Mouse (Mus musculus): ENCODE results near the gene Ptchd3. TPM values are rescaled to one million over a fixed set of nuclear protein-coding genes. Genes with fewer than 3 reads are reported as not detected.

Gene Ptchd3
- total and polyA plus RNA-seq, 3 experiments: 0.05 TPM; not detected in 2

DNA sequence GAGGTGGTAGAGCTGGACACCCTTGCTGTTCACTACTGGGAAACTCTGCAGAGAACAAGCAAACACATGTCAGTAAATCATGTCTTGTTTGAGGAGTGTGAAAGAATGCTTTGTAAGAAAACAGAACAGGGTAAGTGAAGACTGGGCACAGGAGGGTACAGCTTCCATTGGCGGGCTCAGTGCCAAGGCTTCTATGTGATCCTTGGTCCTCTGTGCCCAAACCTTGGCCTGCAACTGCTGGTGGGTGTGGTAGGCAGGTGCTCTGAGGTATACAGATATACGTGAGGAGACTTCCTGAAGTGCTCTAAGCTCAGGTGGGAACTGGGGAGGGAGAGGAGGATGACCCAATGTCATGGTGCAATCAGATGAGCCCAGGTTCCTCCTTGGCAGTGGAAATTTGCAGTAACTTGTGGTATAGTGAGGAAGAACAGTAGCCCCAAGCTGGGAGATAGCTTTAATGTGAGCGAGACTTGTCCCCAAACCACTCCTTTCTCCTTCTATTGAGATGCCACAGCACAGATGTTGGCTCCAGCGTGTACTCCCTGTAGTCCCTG, 30.2 kb upstream of the Ptchd3 start:
- no peak for DNase-seq (ENCODE audit: low spot score)
- no peak for ATAC-seq (ENCODE audit: extremely low read depth, insufficient number of reproducible peaks, low FRiP score, poor library complexity, severe bottlenecking)
- TF ChIP-seq POLR2AphosphoS5 (IDR thresholded peaks at IDR 0.05; ENCODE audit: insufficient replicate concordance, low read depth, low read length): no peak
- no peak for TF ChIP-seq CTCF (IDR thresholded peaks at IDR 0.05; ENCODE audit: low read depth, low read length)
- TF ChIP-seq GATA1 (IDR thresholded peaks at IDR 0.05; ENCODE audit: borderline replicate concordance, low read length): no peak
- no peak for TF ChIP-seq TAL1 (conservative IDR thresholded peaks at IDR 0.05; ENCODE audit: low read depth, low read length)
- TF ChIP-seq GATA2 (IDR thresholded peaks at IDR 0.05; ENCODE audit: borderline replicate concordance, low read depth, low read length): no peak
- no peaks in the 10 kb centered on the region for H3K36me3 ChIP-seq (replicated peaks)
- no peaks in the 10 kb centered on the region for H3K9me3 ChIP-seq (replicated peaks)
- H3K4me3 ChIP-seq (ENCODE audit: low read depth, low read length): no peak overlapping the region
- H3K27me3 ChIP-seq (ENCODE audit: insufficient read depth, low read length): peaks cover under 1% of the 10 kb centered on the region; the same call in 1 of the 2 replicates
- H3K4me1 ChIP-seq (ENCODE audit: insufficient read depth, low read depth, low read length): no peaks in the 10 kb centered on the region

DNA sequence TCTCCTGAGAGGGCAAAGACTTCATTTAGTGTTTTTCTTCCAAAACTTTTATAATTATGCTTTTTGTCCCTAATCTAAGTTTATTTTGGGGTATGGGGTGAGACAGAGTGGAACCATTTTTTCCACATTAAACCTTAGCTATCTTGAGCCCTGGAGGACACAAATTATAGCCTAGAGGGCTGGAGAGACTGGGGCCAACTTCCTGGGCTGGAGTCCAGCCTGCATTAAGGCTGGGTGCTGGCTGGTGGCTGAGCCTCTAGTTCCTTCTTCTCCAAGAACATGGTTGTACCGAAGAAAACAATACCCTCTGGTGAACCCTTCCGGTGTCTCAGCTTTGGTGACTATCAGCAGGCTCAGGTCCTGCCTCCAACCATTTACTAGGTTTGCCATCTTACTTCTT, 27.3 kb upstream of the Ptchd3 start:
- TF ChIP-seq POLR2AphosphoS5 (IDR thresholded peaks at IDR 0.05; ENCODE audit: insufficient replicate concordance, low read depth, low read length): no peak
- TF ChIP-seq CTCF (IDR thresholded peaks at IDR 0.05; ENCODE audit: low read depth, low read length): no peak
- no peak for TF ChIP-seq TAL1 (conservative IDR thresholded peaks at IDR 0.05; ENCODE audit: low read depth, low read length)
- no peak for TF ChIP-seq GATA1 (IDR thresholded peaks at IDR 0.05; ENCODE audit: borderline replicate concordance, low read length)
- no peak for TF ChIP-seq GATA2 (IDR thresholded peaks at IDR 0.05; ENCODE audit: borderline replicate concordance, low read depth, low read length)
- DNase-seq (ENCODE audit: low spot score) (no peak), ATAC-seq (ENCODE audit: extremely low read depth, insufficient number of reproducible peaks, low FRiP score, poor library complexity, severe bottlenecking) (no peak)
- H3K9me3 ChIP-seq (replicated peaks): no peaks in the 10 kb centered on the region
- H3K36me3 ChIP-seq (replicated peaks): no peaks in the 10 kb centered on the region
- H3K27me3 ChIP-seq (ENCODE audit: insufficient read depth, low read length): 0 out of 2 replicates have a peak, but pooled peaks cover 6% of the 10 kb centered on the region
- no peaks in the 10 kb centered on the region for H3K4me1 ChIP-seq (ENCODE audit: insufficient read depth, low read depth, low read length)
- H3K4me3 ChIP-seq (ENCODE audit: low read depth, low read length): no peak overlapping the region

DNA sequence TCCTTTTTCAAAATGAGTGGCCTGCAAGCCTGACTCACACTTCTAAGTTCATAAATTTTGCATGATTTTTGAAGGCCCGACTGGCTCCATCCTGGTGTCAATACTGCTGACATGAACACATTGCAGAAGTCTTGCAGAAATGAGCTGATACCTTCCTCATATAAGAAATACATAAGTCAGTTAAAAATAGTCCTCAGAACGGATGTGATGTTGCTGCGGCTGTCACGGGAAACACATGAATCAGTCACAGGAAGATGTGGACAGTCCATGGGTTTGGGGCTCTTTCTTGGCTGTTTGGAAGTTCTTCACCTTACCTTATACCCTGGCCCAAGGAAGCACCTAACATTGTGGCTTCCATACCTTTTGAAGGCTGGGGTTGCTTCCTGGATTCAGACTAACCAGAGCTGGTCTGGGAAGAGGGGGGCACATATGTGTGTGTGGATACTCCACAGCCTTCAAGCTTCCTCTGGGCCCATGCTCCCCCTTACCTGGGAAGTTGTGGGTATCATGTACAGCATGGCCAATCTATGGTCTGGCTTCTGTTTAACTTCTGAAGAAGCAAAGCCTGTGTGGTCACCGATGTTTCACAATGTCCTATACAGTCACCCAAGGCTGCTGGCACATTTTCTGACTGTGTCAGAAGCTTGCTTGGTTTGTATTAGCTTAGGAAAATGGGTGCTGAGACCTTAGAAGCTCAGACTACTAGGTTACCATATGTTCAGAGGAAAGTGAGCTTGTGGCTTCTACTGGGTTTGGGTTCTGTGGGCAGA, 25.6 kb upstream of the Ptchd3 start:
- no peak for TF ChIP-seq POLR2AphosphoS5 (IDR thresholded peaks at IDR 0.05; ENCODE audit: insufficient replicate concordance, low read depth, low read length)
- TF ChIP-seq CTCF (IDR thresholded peaks at IDR 0.05; ENCODE audit: low read depth, low read length): no peak
- TF ChIP-seq GATA2 (IDR thresholded peaks at IDR 0.05; ENCODE audit: borderline replicate concordance, low read depth, low read length): no peak
- no peak for TF ChIP-seq GATA1 (IDR thresholded peaks at IDR 0.05; ENCODE audit: borderline replicate concordance, low read length)
- no peak for TF ChIP-seq TAL1 (conservative IDR thresholded peaks at IDR 0.05; ENCODE audit: low read depth, low read length)
- H3K9me3 ChIP-seq (replicated peaks): no peaks in the 10 kb centered on the region
- 0 out of 2 replicates have a peak, but pooled peaks cover 6% of the 10 kb centered on the region for H3K27me3 ChIP-seq (ENCODE audit: insufficient read depth, low read length)
- no peak for DNase-seq (ENCODE audit: low spot score)
- no peak overlapping the region for H3K4me3 ChIP-seq (ENCODE audit: low read depth, low read length)
- no peaks in the 10 kb centered on the region for H3K4me1 ChIP-seq (ENCODE audit: insufficient read depth, low read depth, low read length)
- no peaks in the 10 kb centered on the region for H3K36me3 ChIP-seq (replicated peaks)
- ATAC-seq (ENCODE audit: extremely low read depth, insufficient number of reproducible peaks, low FRiP score, poor library complexity, severe bottlenecking): no peak

DNA sequence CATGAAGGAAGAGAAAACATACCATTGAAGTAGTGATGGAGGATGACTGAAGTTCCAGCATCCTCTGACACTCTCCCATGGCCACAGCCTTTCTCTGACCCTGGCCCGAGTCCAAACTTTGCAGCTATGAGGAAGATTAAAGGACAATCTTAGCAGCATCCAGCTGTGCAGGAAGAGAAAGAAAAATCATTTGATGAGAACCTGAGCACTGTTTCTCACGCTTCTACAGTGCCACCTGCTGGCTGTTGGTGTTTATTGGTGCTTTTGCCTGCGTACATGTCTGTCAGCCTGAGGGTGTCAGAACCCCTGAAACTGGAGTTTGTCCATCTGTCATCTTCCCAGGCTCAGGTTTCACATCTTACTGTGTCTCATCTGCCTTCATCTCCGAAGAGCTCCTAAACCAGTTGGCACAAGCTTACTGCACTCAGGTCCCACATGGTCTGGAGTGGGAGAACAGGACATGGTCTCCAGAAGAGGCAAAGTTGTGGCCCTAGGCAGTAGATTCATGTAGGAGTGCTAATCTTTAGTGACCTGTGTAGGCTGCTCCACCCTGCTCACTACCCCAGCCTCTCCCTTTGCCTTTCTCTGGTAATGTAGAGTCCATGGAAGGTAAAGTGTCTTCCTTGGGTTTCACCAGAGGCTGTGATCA, 21.7 kb upstream of the Ptchd3 start:
- H3K27me3 ChIP-seq (ENCODE audit: insufficient read depth, low read length): peaks cover 17% of the 10 kb centered on the region; the same call in 1 of the 2 replicates
- no peaks in the 10 kb centered on the region for H3K4me1 ChIP-seq (ENCODE audit: insufficient read depth, low read depth, low read length)
- TF ChIP-seq CTCF (IDR thresholded peaks at IDR 0.05; ENCODE audit: low read depth, low read length): peak; percentile 62
- no peak for TF ChIP-seq TAL1 (conservative IDR thresholded peaks at IDR 0.05; ENCODE audit: low read depth, low read length)
- H3K36me3 ChIP-seq (replicated peaks): no peaks in the 10 kb centered on the region
- H3K4me3 ChIP-seq (ENCODE audit: low read depth, low read length): no peak overlapping the region
- DNase-seq (ENCODE audit: low spot score): peak; percentile 7
- ATAC-seq (ENCODE audit: extremely low read depth, insufficient number of reproducible peaks, low FRiP score, poor library complexity, severe bottlenecking): peak; percentile 63
- H3K9me3 ChIP-seq (replicated peaks): no peaks in the 10 kb centered on the region

DNA sequence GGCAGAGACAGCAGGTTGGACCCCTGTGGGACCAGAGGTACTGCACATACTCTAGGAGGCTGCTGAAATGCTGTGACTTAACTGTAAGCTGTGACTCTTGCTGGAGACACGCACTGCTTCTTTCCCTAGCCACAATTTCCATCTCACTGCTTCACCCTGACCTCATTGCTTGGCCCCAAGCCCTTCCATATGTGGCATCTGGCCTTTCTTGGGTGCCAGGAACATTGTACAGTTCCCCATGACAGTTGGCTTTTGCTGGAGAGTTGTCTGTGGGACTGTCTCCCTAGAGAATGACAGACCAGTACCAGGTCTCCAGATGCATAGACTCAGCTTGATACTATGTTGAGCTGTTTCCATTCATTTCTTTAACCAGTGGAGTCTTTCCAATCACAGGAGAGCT, 21.2 kb upstream of the Ptchd3 start:
- Histone ChIP-seq H3K36me3 (replicated peaks) (no peaks in the 10 kb centered on the region), H3K9me3 (replicated peaks) (no peaks in the 10 kb centered on the region), H3K4me3 (ENCODE audit: low read depth, low read length) (no peak overlapping the region), H3K4me1 (ENCODE audit: insufficient read depth, low read depth, low read length) (no peaks in the 10 kb centered on the region), H3K27me3 (ENCODE audit: insufficient read depth, low read length) (peaks cover 17% of the 10 kb centered on the region; the same call in 1 of the 2 replicates)
- ATAC-seq (ENCODE audit: extremely low read depth, insufficient number of reproducible peaks, low FRiP score, poor library complexity, severe bottlenecking): no peak
- no peak for DNase-seq (ENCODE audit: low spot score)
- TF ChIP-seq TAL1 (conservative IDR thresholded peaks at IDR 0.05; ENCODE audit: low read depth, low read length) (no peak), GATA2 (IDR thresholded peaks at IDR 0.05; ENCODE audit: borderline replicate concordance, low read depth, low read length) (no peak), CTCF (IDR thresholded peaks at IDR 0.05; ENCODE audit: low read depth, low read length) (no peak)

DNA sequence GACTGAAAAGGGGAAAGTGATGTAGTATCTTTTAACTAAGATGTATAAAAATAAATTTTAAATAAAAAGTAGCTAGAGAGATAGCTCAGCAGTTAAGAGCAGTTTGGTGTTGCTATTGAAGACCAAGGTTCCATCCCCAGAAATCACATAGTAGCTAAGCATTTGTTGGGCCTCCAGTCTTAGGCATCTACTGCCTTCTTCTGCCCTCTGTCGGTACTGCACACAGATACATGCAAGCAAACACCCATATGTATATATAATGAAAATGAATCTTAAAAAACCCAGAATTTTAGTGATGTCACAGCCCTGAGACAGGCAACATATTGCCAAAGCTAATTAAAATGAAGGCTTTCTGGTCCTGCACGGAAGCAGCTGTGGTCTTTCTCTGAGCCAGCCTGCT, 15.9 kb downstream of the Ptchd3 start:
- H3K27me3 ChIP-seq (ENCODE audit: insufficient read depth, low read length): no peaks in the 10 kb centered on the region
- DNase-seq (ENCODE audit: low spot score) (no peak), ATAC-seq (ENCODE audit: extremely low read depth, insufficient number of reproducible peaks, low FRiP score, poor library complexity, severe bottlenecking) (no peak)
- TF ChIP-seq GATA1 (IDR thresholded peaks at IDR 0.05; ENCODE audit: borderline replicate concordance, low read length): no peak
- no peak for TF ChIP-seq POLR2AphosphoS5 (IDR thresholded peaks at IDR 0.05; ENCODE audit: insufficient replicate concordance, low read depth, low read length)
- TF ChIP-seq GATA2 (IDR thresholded peaks at IDR 0.05; ENCODE audit: borderline replicate concordance, low read depth, low read length): no peak
- TF ChIP-seq CTCF (IDR thresholded peaks at IDR 0.05; ENCODE audit: low read depth, low read length): no peak
- no peak for TF ChIP-seq TAL1 (conservative IDR thresholded peaks at IDR 0.05; ENCODE audit: low read depth, low read length)
- no peak overlapping the region for H3K4me3 ChIP-seq (ENCODE audit: low read depth, low read length)
- no peaks in the 10 kb centered on the region for H3K9me3 ChIP-seq (replicated peaks)
- H3K4me1 ChIP-seq (ENCODE audit: insufficient read depth, low read depth, low read length): peaks cover 9% of the 10 kb centered on the region
- H3K36me3 ChIP-seq (replicated peaks): no peaks in the 10 kb centered on the region

Data from G1E (cell line).